ENCODE assay signal across 27 mouse cellular contexts in the genomic region with DNA sequence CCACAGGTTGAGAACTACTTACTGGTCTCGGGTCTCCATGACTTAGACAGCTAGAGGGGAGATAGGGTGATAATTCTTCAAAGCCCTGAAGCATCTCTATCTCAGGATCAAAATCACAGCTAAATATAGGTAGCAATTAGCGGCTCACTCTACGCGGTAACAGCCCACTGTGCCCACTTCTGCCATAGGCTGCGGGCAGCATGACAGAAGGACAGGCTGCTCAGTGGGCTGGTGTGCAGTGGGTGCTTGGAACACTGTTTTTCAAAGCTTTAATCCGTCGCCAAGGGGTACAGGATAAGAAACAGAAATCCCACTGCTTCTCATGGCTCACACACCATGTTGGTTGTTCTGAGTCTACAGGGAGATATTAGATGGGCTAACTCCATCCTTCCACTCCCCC. TPM values are rescaled to one million over a fixed set of nuclear protein-coding genes. Genes with fewer than 3 reads are reported as not detected.
DNase-seq lines count a peak whose midpoint lies in the region; ATAC-seq lines count a peak whose summit lies in the region.
"Had no signal": no experiment of that assay in that cellular context is flagged by ENCODE, and none has a peak within 500 bp of the region (broad histone marks: within the 10 kb centered on the region; RNA-seq: fewer than 3 reads in every experiment).

No protein-coding gene starts in this region.

- DNase-seq in frontal cortex, postnatal 14 days (ENCODE audit: low spot score in 2 of 2): no peak
- DNase-seq in limb, embryonic 11.5 days (ENCODE audit: low spot score): peak; percentile 18
- DNase-seq in limb, embryonic 10.5 days (ENCODE audit: low spot score): no peak
- DNase-seq in urinary bladder, adult 2 months (ENCODE audit: low spot score): peak; percentile 1
- no peak for DNase-seq in urinary bladder, postnatal 36 days (ENCODE audit: low spot score in 2 of 2)
- DNase-seq: adrenal gland, postnatal 14 days; cerebellum, adult 11-12 months; cerebellum, adult 8-10 months; cerebellum, postnatal 10 days; cerebellum, postnatal 36 days; embryo, embryonic 11 days; gastrocnemius, adult 2 months; gastrocnemius, postnatal 14 days; heart, adult 18-20 months; heart, postnatal 36 days had no signal

- no peaks in the 10 kb centered on the region for H3K27me3 ChIP-seq in limb, embryonic 11.5 days (ENCODE audit: control insufficient read depth, insufficient read depth, low read length)
- 0 out of 2 replicates have a peak, but pooled peaks cover 7% of the 10 kb centered on the region for H3K27me3 ChIP-seq in limb, embryonic 10.5 days (ENCODE audit: low read depth, poor library complexity, severe bottlenecking)
- H3K27me3 ChIP-seq: embryonic facial prominence, embryonic 13.5 days; forebrain, embryonic 15.5 days; intestine, embryonic 15.5 days had no signal

- no peaks in the 10 kb centered on the region for H3K4me1 ChIP-seq in limb, embryonic 11.5 days (ENCODE audit: control insufficient read depth, insufficient read depth, low read length)
- H3K4me1 ChIP-seq in limb, embryonic 10.5 days: peaks cover 4% of the 10 kb centered on the region
- H3K4me1 ChIP-seq: forebrain, embryonic 12.5 days; forebrain, embryonic 15.5 days; hindbrain, embryonic 13.5 days; intestine, embryonic 15.5 days had no signal

- H3K27ac ChIP-seq in limb, embryonic 11.5 days (replicated peaks; ENCODE audit: low read depth, low read length): no peak overlapping the region
- H3K27ac ChIP-seq in limb, embryonic 10.5 days: no peak overlapping the region
- H3K27ac ChIP-seq: embryonic facial prominence, embryonic 10.5 days; embryonic facial prominence, embryonic 13.5 days; forebrain, embryonic 12.5 days; forebrain, embryonic 15.5 days; gastrocnemius, adult 2 months; hindbrain, embryonic 10.5 days; hindbrain, embryonic 13.5 days; intestine, embryonic 15.5 days had no signal

- WGBS in limb, embryonic 11.5 days: 90% methylated on average over 7 of the region's 7 CpGs
- WGBS in limb, embryonic 10.5 days: 92% methylated on average over 7 of the region's 7 CpGs

- peak; percentile 38; the same call in 1 of the 2 replicates for ATAC-seq in frontal cortex, adult (ENCODE audit: low TSS enrichment)
- ATAC-seq in limb, embryonic 11.5 days (ENCODE audit: insufficient number of reproducible peaks, low FRiP score, low TSS enrichment, low read depth): no peak
- ATAC-seq: forebrain, embryonic 15.5 days; hindbrain, embryonic 16.5 days; intestine, embryonic 15.5 days; Patski had no signal

- no peak overlapping the region for H3K4me3 ChIP-seq in limb, embryonic 11.5 days (ENCODE audit: low read depth, low read length)
- H3K4me3 ChIP-seq in limb, embryonic 10.5 days: no peak overlapping the region
- H3K4me3 ChIP-seq: embryonic facial prominence, embryonic 10.5 days; embryonic facial prominence, embryonic 13.5 days; erythroblast, embryonic 14.5 days; forebrain, embryonic 12.5 days; forebrain, embryonic 15.5 days; gastrocnemius, adult 2 months; hindbrain, embryonic 10.5 days; hindbrain, embryonic 13.5 days; intestine, embryonic 15.5 days had no signal

- no peaks in the 10 kb centered on the region for H3K9me3 ChIP-seq in limb, embryonic 11.5 days (ENCODE audit: control insufficient read depth, low read length)
- H3K9me3 ChIP-seq in limb, embryonic 10.5 days (replicated peaks): no peaks in the 10 kb centered on the region; the same call in 1 of the 2 replicates
- H3K9me3 ChIP-seq: embryonic facial prominence, embryonic 10.5 days; embryonic facial prominence, embryonic 13.5 days; forebrain, embryonic 12.5 days; forebrain, embryonic 15.5 days; G1E; hindbrain, embryonic 10.5 days; hindbrain, embryonic 13.5 days; intestine, embryonic 15.5 days had no signal

- no peaks in the 10 kb centered on the region for H3K36me3 ChIP-seq in limb, embryonic 11.5 days (ENCODE audit: control insufficient read depth, insufficient read depth, low read length)
- H3K36me3 ChIP-seq in limb, embryonic 10.5 days: no peaks in the 10 kb centered on the region
- H3K36me3 ChIP-seq: embryonic facial prominence, embryonic 10.5 days; embryonic facial prominence, embryonic 13.5 days; forebrain, embryonic 12.5 days; forebrain, embryonic 15.5 days; G1E; hindbrain, embryonic 10.5 days; hindbrain, embryonic 13.5 days; intestine, embryonic 15.5 days had no signal

- no peak overlapping the region for H3K9ac ChIP-seq in limb, embryonic 11.5 days (ENCODE audit: low read length)
- H3K9ac ChIP-seq: embryonic facial prominence, embryonic 13.5 days; forebrain, embryonic 12.5 days; forebrain, embryonic 15.5 days; hindbrain, embryonic 13.5 days; intestine, embryonic 15.5 days had no signal

- no peak overlapping the region for H3K4me2 ChIP-seq in limb, embryonic 11.5 days (ENCODE audit: low read depth, severe bottlenecking)
- H3K4me2 ChIP-seq: embryonic facial prominence, embryonic 13.5 days; forebrain, embryonic 12.5 days; forebrain, embryonic 15.5 days; hindbrain, embryonic 13.5 days; intestine, embryonic 15.5 days had no signal

RNA-seq across cellular contexts. Expression of gene Twist2, which starts 59.2 kb away (rescaled TPM):
- 43.8 and 47.0 TPM in 2 replicates for polyA plus RNA-seq in limb, embryonic 11.5 days (2014; fragmentation: Nextera tagmentation; extraction: Ambion mirVana)
- polyA plus RNA-seq in limb, embryonic 10.5 days (2016; fragmentation: Nextera tagmentation; extraction: Ambion mirVana): 40.2 and 47.3 TPM in 2 replicates
- polyA plus RNA-seq in urinary bladder, adult 2 months (2012; rRNA removed): 22.2 and 22.4 TPM in 2 replicates
- polyA plus RNA-seq: erythroblast, embryonic 14.5 days; G1E had no signal

Comparison
In these comparisons a context has a peak if more than half of its experiments do, and no peak if none do; other contexts are left out.
1. DNase-seq: peak in limb, embryonic 11.5 days (single experiment) and urinary bladder, adult 2 months (single experiment); none in frontal cortex, postnatal 14 days (0 of 2), limb, embryonic 10.5 days (single experiment) and urinary bladder, postnatal 36 days (0 of 2).